Mouse (Mus musculus) heart, postnatal 0 days (tissue): ENCODE data around the gene Nos1ap. TPM values are rescaled to one million over a fixed set of nuclear protein-coding genes. Genes with fewer than 3 reads are reported as not detected.

Experiments
- ATAC-seq: fragments of 200-750 bp; cut with Nextera tagmentation; 2 replicates; pipeline ENCODE4 v1.8.0; 2017; ENCODE audit warnings: low read depth, moderate number of reproducible peaks, moderate library complexity; ENCODE audit not compliant: insufficient read depth
- DNase-seq: peaks from one replicate; pipeline ENCODE4 v3.0.0-alpha.2; 2016; ENCODE audit warnings: low spot score
- H3K27ac ChIP-seq: fragments of 300-500 bp; sonication (generic); 2 replicates; pipeline ENCODE4 v1.5.1; 2014; ENCODE audit warnings: low read depth, mild to moderate bottlenecking
- H3K27me3 ChIP-seq: fragments of 300-500 bp; sonication (generic); 2 replicates; pipeline ENCODE4 v1.6.1; 2014; ENCODE audit warnings: low read length, mixed read lengths; ENCODE audit not compliant: control insufficient read depth, insufficient read depth
- H3K36me3 ChIP-seq: fragments of 300-500 bp; sonication (generic); replicated peaks from 2 replicates; pipeline ENCODE4 v1.6.1; 2014; ENCODE audit warnings: low read length, mixed read lengths; ENCODE audit not compliant: control insufficient read depth, insufficient read depth
- H3K4me1 ChIP-seq: fragments of 300-500 bp; sonication (generic); 2 replicates; pipeline ENCODE4 v1.6.1; 2014; ENCODE audit warnings: antibody characterized with exemption; ENCODE audit not compliant: control insufficient read depth, insufficient read depth
- H3K4me2 ChIP-seq: fragments of 300-500 bp; sonication (generic); 2 replicates; pipeline ENCODE4 v1.6.1; 2014; ENCODE audit warnings: low read depth, mild to moderate bottlenecking, low read length, moderate library complexity
- H3K4me3 ChIP-seq: fragments of 300-500 bp; sonication (generic); 2 replicates; pipeline ENCODE4 v1.5.1; 2014; ENCODE audit warnings: low read depth, low read length
- H3K9ac ChIP-seq: fragments of 300-500 bp; sonication (generic); replicated peaks from 2 replicates; pipeline ENCODE4 v1.6.1; 2014; ENCODE audit warnings: low read depth, low read length, mixed read lengths
- H3K9me3 ChIP-seq: fragments of 300-500 bp; sonication (generic); replicated peaks from 2 replicates; pipeline ENCODE4 v1.6.1; 2016; ENCODE audit warnings: low read length; ENCODE audit not compliant: control insufficient read depth
- CTCF ChIP-seq: IDR thresholded peaks from 2 replicates; pipeline ENCODE4 v1.5.1; 2016; ENCODE audit warnings: antibody characterized with exemption, control low read depth, low read depth
- EP300 ChIP-seq: IDR thresholded peaks from 2 replicates; pipeline ENCODE4 v1.6.1; 2016; ENCODE audit warnings: antibody characterized with exemption, low read depth
- WGBS: fragments of 180-500 bp; shearing (Covaris S2); extraction: QIAGEN DNeasy Blood & Tissue Kit; methylation state at CpG from one replicate; pipeline ENCODE4 v1.1.7; 2014; 5-methylcytosine and 5-hydroxymethylcytosine counted together
- polyA plus RNA-seq: library from polyadenylated mRNA; unstranded; fragments of >200 nt; fragmentation: Nextera tagmentation; extraction: Ambion mirVana; gene quantifications from 2 replicates; pipeline ENCODE4 v1.2.1, GENCODE M21; 2015
- total RNA-seq: library from RNA; depleted of rRNA; stranded (reverse); fragments of >200 nt; gene quantifications from 2 replicates; pipeline ENCODE4 v1.2.3, GENCODE M21; 2014; ENCODE audit warnings: low replicate concordance

Nos1ap gene
- total and polyA plus RNA-seq, 2 experiments from 2014 or later: 0.99 to 10.3 TPM

DNA sequence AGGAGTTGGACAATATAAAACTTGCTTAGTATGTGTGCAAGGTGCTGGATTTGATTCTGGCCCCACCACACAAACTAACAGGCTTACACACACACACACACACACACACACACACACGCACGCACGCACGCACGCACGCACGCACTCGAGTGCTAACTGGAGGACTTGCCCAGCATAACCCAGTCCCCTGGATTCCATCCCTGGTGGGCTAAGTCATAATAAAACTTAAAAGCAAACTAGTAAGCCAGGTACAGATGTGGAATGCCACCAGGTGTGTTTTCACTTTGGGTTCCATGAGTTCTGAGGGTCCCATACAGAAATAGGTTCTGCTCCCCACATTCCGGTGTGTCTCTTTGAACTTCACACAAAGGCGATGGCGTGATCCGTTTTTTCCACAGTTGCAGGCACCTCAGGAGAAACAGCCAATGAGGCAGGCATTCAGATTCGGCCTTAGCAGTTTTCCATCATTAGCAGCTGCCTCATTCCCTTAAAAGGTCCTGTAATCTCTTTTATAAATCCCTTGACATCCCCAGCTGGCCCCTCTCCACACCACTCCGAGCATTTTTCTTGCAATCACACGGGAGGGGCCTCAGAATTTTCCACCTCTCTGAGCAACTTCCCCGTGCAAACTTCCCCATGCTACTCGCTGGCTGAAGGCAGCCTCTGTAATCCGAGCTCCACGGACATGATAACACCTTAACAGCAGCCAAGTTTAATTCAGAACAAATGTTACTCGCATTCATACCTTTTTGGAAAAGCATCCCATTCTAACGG is 15.8 kb upstream of the Nos1ap start:
- Histone ChIP-seq H3K27ac (peak overlapping the region; percentile 43), H3K4me1 (peaks cover 7% of the 10 kb centered on the region), H3K4me3 (no peak overlapping the region), H3K9ac (no peak overlapping the region), H3K4me2 (0 out of 2 replicates have a peak overlapping the region, but pooled peaks have one; percentile 9), H3K9me3 (no peaks in the 10 kb centered on the region), H3K27me3 (no peaks in the 10 kb centered on the region), H3K36me3 (no peaks in the 10 kb centered on the region)
- ATAC-seq: peak; percentile 40
- peak; percentile 43 for DNase-seq
- TF ChIP-seq EP300 (no peak), CTCF (no peak)
- WGBS: 39% methylated on average over 21 of the region's 21 CpGs

DNA sequence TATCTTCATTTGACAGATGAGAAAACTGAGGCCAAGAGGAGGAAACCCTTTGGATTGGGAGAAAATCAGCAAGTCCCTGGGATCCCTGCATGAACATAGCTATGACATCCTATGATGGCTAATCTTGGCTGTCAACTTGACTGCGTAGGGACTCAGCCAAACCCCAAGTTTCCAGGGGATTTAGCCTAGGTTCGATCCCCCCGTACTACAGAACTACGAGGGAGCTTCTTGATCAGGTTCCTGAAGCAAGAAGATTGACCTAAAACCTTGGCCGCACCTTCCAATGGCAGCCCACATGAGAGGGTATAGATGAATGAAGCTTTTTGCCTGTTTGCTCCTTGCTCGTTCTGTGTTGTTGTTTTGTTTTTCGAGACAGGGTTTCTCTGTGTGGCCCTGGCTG is 4.9 kb upstream of the Nos1ap start:
- Histone ChIP-seq H3K9me3 (no peaks in the 10 kb centered on the region), H3K27ac (no peak overlapping the region), H3K9ac (no peak overlapping the region), H3K36me3 (no peaks in the 10 kb centered on the region), H3K4me1 (no peaks in the 10 kb centered on the region), H3K4me2 (no peak overlapping the region), H3K4me3 (no peak overlapping the region), H3K27me3 (no peaks in the 10 kb centered on the region)
- 97% methylated on average over 7 of the region's 7 CpGs for WGBS
- TF ChIP-seq EP300 (no peak), CTCF (no peak)
- no peak for ATAC-seq
- no peak for DNase-seq

DNA sequence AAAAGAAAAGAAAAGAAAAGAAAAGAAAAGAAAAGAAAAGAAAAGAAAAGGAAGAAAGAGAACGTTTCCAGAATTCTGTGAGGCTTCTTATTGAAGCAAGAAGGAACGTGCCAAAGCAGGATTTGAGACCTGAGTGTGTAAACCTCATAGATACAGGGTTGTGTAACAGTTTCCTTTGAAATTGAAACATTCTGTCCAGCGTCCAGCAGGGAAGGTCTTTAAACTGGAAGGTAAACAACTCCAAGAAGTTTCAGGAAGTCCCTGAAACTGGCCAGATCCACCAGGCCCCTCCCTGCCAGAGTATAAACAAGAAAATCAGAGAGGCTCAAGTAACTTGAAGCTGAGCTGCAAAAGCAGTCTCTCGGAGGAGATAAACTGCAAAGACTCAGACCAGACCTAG is 870 bp upstream of the Nos1ap start:
- Histone ChIP-seq H3K4me3 (no peak overlapping the region), H3K9me3 (0 out of 2 replicates have a peak, but pooled peaks cover under 1% of the 10 kb centered on the region), H3K27me3 (no peaks in the 10 kb centered on the region), H3K9ac (no peak overlapping the region), H3K4me2 (no peak overlapping the region), H3K27ac (no peak overlapping the region), H3K36me3 (peaks cover 6% of the 10 kb centered on the region), H3K4me1 (peaks cover 9% of the 10 kb centered on the region; the same call in 1 of the 2 replicates)
- TF ChIP-seq CTCF (no peak), EP300 (no peak)
- ATAC-seq: no peak
- WGBS: 55% methylated on average over 4 of the region's 4 CpGs
- DNase-seq: no peak

DNA sequence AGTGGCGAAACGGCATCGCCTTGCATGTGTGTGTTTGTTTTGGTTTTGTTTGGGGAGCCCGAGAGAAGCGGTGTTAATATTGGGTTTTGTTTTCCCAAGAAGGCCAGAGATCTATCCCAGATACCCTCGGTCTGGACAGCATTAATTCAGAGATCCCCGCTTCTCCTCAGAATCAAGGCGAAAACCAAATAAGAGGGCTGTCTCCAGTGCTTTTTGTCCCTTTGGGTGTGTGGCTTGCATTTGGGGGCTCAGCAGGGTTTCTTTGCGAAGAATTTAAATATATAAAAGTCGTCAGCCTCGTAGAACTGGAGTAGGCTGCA is 340 bp upstream of the Nos1ap start:
- DNase-seq: no peak
- Histone ChIP-seq H3K27ac (peak overlapping the region; percentile 67), H3K9ac (peak overlapping the region; percentile 68), H3K4me2 (peak overlapping the region; percentile 83), H3K27me3 (no peaks in the 10 kb centered on the region), H3K4me1 (peaks cover 9% of the 10 kb centered on the region; the same call in 1 of the 2 replicates), H3K36me3 (peaks cover 11% of the 10 kb centered on the region), H3K9me3 (0 out of 2 replicates have a peak, but pooled peaks cover 3% of the 10 kb centered on the region), H3K4me3 (peak overlapping the region; percentile 64)
- ATAC-seq: no peak; the same call in 1 of the 2 replicates
- WGBS: 5% methylated on average over 11 of the region's 11 CpGs
- TF ChIP-seq CTCF (no peak), EP300 (no peak)

DNA sequence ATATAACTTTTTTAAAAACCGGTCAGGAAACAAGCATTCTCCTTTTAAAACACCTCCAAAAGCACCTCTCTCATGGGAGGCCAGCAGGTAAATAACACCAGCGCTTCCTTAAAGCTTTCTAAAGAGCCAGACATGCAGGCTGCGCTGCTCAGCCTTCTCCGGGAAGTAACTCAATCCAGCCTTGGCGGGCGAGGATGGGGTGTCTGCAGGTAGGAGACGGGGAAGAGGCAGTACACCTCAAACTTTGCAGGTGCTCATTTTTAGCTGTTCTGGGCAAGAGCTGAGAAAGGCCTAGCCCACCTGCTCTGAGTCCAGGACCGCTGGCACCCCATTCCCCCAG is 812 bp downstream of the Nos1ap start:
- peaks cover 11% of the 10 kb centered on the region for H3K36me3 ChIP-seq
- H3K4me1 ChIP-seq: peaks cover 9% of the 10 kb centered on the region; the same call in 1 of the 2 replicates
- DNase-seq (no peak), ATAC-seq (no peak)
- 2% methylated on average over 8 of the region's 8 CpGs for WGBS
- TF ChIP-seq EP300 (no peak), CTCF (no peak)
- H3K4me2 ChIP-seq: peak overlapping the region; percentile 83
- H3K27me3 ChIP-seq: no peaks in the 10 kb centered on the region
- H3K9ac ChIP-seq: peak overlapping the region; percentile 68
- H3K9me3 ChIP-seq: 0 out of 2 replicates have a peak, but pooled peaks cover 3% of the 10 kb centered on the region
- peak overlapping the region; percentile 64 for H3K4me3 ChIP-seq
- H3K27ac ChIP-seq: no peak overlapping the region
